Mouse (Mus musculus) megakaryocyte progenitor cell, adult 5-6 weeks (primary cell): ENCODE data around the gene Slc22a20. TPM values are rescaled to one million over a fixed set of nuclear protein-coding genes. Genes with fewer than 3 reads are reported as not detected.
A peak's percentile ranks its signal among the peaks of the same experiment; 100 is the strongest.

ENCODE experiments used
- ATAC-seq: replicated peaks from 2 replicates; pipeline ENCODE4 v1.8.0; 2016; ENCODE audit warnings: mild to moderate bottlenecking, moderate TSS enrichment, inconsistent platforms; ENCODE audit not compliant: poor library complexity
- total RNA-seq, 2 experiments: library from RNA; stranded (forward) in 1 of 2; stranded (reverse) in 1 of 2; fragments of 157-497, 149-512 nt in 1 of 2; fragments of 200-1000 nt in 1 of 2; gene quantifications; 2 replicates each; pipeline versions ENCODE4 v1.2.3 to v1.2.4; 2015 to 2017

Slc22a20 gene
- total RNA-seq, 2 experiments from 2014 or later, result not detected

GRCm38 (mm10) chr19:5990033-5990432 lies 4.1 kb upstream of the Slc22a20 start:
- no peak for ATAC-seq

- no peak for ATAC-seq
Observed at GRCm38 (mm10) chr19:5989585-5989984, 3.6 kb upstream of the Slc22a20 start.

- peak; percentile 77 for ATAC-seq
Observed at GRCm38 (mm10) chr19:5988815-5989452, 3.0 kb upstream of the Slc22a20 start.

GRCm38 (mm10) chr19:5988027-5988814 lies 2.3 kb upstream of the Slc22a20 start:
- ATAC-seq, result 0 out of 2 replicates have a peak, but pooled peaks have one; percentile 18

GRCm38 (mm10) chr19:5980477-5980876 lies 5.5 kb downstream of the Slc22a20 start:
- peak; percentile 91 for ATAC-seq

GRCm38 (mm10) chr19:5977717-5978116 lies 8.2 kb downstream of the Slc22a20 start:
- no peak for ATAC-seq

- ATAC-seq, result no peak
Observed at GRCm38 (mm10) chr19:5975676-5976075, 10.3 kb downstream of the Slc22a20 start.

- no peak for ATAC-seq
Observed at GRCm38 (mm10) chr19:5975112-5975511, 10.8 kb downstream of the Slc22a20 start.

GRCm38 (mm10) chr19:5967664-5968063 lies 18.3 kb downstream of the Slc22a20 start:
- peak; percentile 56 for ATAC-seq

GRCm38 (mm10) chr19:5966786-5967185 lies 19.2 kb downstream of the Slc22a20 start:
- no peak for ATAC-seq

GRCm38 (mm10) chr19:5965910-5966309 lies 20.0 kb downstream of the Slc22a20 start:
- ATAC-seq, result no peak

GRCm38 (mm10) chr19:5965280-5965679 lies 20.7 kb downstream of the Slc22a20 start:
- ATAC-seq, result peak; percentile 72

GRCm38 (mm10) chr19:5964804-5965203 lies 21.1 kb downstream of the Slc22a20 start:
- ATAC-seq, result no peak

GRCm38 (mm10) chr19:5963883-5964562 lies 21.9 kb downstream of the Slc22a20 start, which contains the start of gene Pola2:
Gene Pola2, minus strand, starts transcription at chr19:5964202.
- peak; percentile 64 for ATAC-seq

GRCm38 (mm10) chr19:5962651-5963050 lies 23.3 kb downstream of the Slc22a20 start:
- ATAC-seq, result no peak

- no peak for ATAC-seq
Observed at GRCm38 (mm10) chr19:5957371-5957770, 28.6 kb downstream of the Slc22a20 start.

- peak; percentile 90 for ATAC-seq
Observed at GRCm38 (mm10) chr19:5956685-5957084, 29.3 kb downstream of the Slc22a20 start.

GRCm38 (mm10) chr19:5955704-5956670 lies 30.0 kb downstream of the Slc22a20 start:
- ATAC-seq, result no peak

GRCm38 (mm10) chr19:5954936-5955335 lies 31.0 kb downstream of the Slc22a20 start:
- ATAC-seq, result no peak

- ATAC-seq, result no peak
Observed at GRCm38 (mm10) chr19:5954031-5954710, 31.8 kb downstream of the Slc22a20 start.
